Mouse (Mus musculus) heart, embryonic 11.5 days (tissue): ENCODE measurements around the gene Gys2. TPM values are rescaled to one million over a fixed set of nuclear protein-coding genes. Genes with fewer than 3 reads are reported as not detected.

Source experiments
- ATAC-seq: fragments of 200-750 bp; cut with Nextera tagmentation; replicated peaks from 2 replicates; pipeline ENCODE4 v1.8.0; 2017; ENCODE audit warnings: moderate library complexity; ENCODE audit not compliant: insufficient number of reproducible peaks, low FRiP score, low TSS enrichment
- H3K27ac ChIP-seq: fragments of 300-500 bp; sonication (generic); 2 replicates; pipeline ENCODE4 v1.5.1; 2014; ENCODE audit warnings: mild to moderate bottlenecking, low read depth, low read length
- H3K27me3 ChIP-seq: fragments of 300-500 bp; sonication (generic); 2 replicates; pipeline ENCODE4 v1.6.1; 2014; ENCODE audit warnings: mild to moderate bottlenecking, low read length, mixed read lengths; ENCODE audit not compliant: control insufficient read depth, insufficient read depth
- H3K36me3 ChIP-seq: fragments of 300-500 bp; sonication (generic); 2 replicates; pipeline ENCODE4 v1.6.1; 2014; ENCODE audit warnings: mild to moderate bottlenecking, low read length, moderate library complexity, mixed read lengths; ENCODE audit not compliant: control insufficient read depth, insufficient read depth
- H3K4me1 ChIP-seq: fragments of 300-500 bp; sonication (generic); 2 replicates; pipeline ENCODE4 v1.6.1; 2014; ENCODE audit warnings: low read length; ENCODE audit not compliant: control insufficient read depth, insufficient read depth
- H3K4me2 ChIP-seq: fragments of 300-500 bp; sonication (generic); 2 replicates; pipeline ENCODE4 v1.6.1; 2014; ENCODE audit warnings: mild to moderate bottlenecking, moderate library complexity
- H3K4me3 ChIP-seq: fragments of 300-500 bp; sonication (generic); 2 replicates; pipeline ENCODE4 v1.5.1; 2014; ENCODE audit warnings: low read depth, low read length
- H3K9ac ChIP-seq: fragments of 300-500 bp; sonication (generic); 2 replicates; pipeline ENCODE4 v1.6.1; 2014; ENCODE audit warnings: mild to moderate bottlenecking, low read depth, low read length, moderate library complexity
- H3K9me3 ChIP-seq: fragments of 300-500 bp; sonication (generic); replicated peaks from 2 replicates; pipeline ENCODE4 v1.6.1; 2016; ENCODE audit warnings: low read length; ENCODE audit not compliant: control insufficient read depth
- WGBS: fragments of 180-500 bp; shearing (Covaris S2); extraction: QIAGEN DNeasy Blood & Tissue Kit; methylation state at CpG from one replicate; pipeline ENCODE4 v1.1.7; 2014; ENCODE audit not compliant: insufficient replicate concordance; 5-methylcytosine and 5-hydroxymethylcytosine counted together
- polyA plus RNA-seq: library from polyadenylated mRNA; unstranded; fragments of >200 nt; fragmentation: Nextera tagmentation; extraction: Ambion mirVana; gene quantifications from 2 replicates; pipeline ENCODE4 v1.2.1, GENCODE M21; 2014

The Gys2 gene
- polyA plus RNA-seq, 1 experiment from 2014 or later, result 0.36 TPM

GRCm38 (mm10) chr6:142424976-142425375 is 47.9 kb downstream of the Gys2 start:
- 80% methylated on average over 7 of the region's 7 CpGs for WGBS

GRCm38 (mm10) chr6:142414597-142414996 is 58.3 kb downstream of the Gys2 start:
- H3K36me3 ChIP-seq, result no peaks in the 10 kb centered on the region
- H3K4me2 ChIP-seq, result peak overlapping the region; percentile 71
- no peak overlapping the region for H3K27ac ChIP-seq
- 0 out of 2 replicates have a peak, but pooled peaks cover 4% of the 10 kb centered on the region for H3K4me1 ChIP-seq
- H3K9me3 ChIP-seq, result no peaks in the 10 kb centered on the region
- H3K4me3 ChIP-seq, result peak overlapping the region; percentile 40
- peaks cover 16% of the 10 kb centered on the region for H3K27me3 ChIP-seq
- ATAC-seq, result no peak
- H3K9ac ChIP-seq, result peak overlapping the region; percentile 34; the same call in 1 of the 2 replicates
- under 1% methylated on average over 24 of the region's 24 CpGs for WGBS

More at GRCm38 (mm10) chr6:142424976-142425375, 47.9 kb downstream of the Gys2 start:
- H3K9me3 ChIP-seq, result no peaks in the 10 kb centered on the region
- H3K36me3 ChIP-seq, result no peaks in the 10 kb centered on the region
- H3K9ac ChIP-seq, result no peak overlapping the region
- no peak for ATAC-seq
- no peaks in the 10 kb centered on the region for H3K27me3 ChIP-seq
- no peaks in the 10 kb centered on the region for H3K4me1 ChIP-seq
- H3K4me3 ChIP-seq, result no peak overlapping the region
- no peak overlapping the region for H3K4me2 ChIP-seq
- no peak overlapping the region for H3K27ac ChIP-seq

GRCm38 (mm10) chr6:142413845-142414244 is 59.1 kb downstream of the Gys2 start:
- no peak overlapping the region for H3K27ac ChIP-seq
- no peak for ATAC-seq
- 0 out of 2 replicates have a peak, but pooled peaks cover 4% of the 10 kb centered on the region for H3K4me1 ChIP-seq
- H3K9ac ChIP-seq, result no peak overlapping the region
- H3K36me3 ChIP-seq, result no peaks in the 10 kb centered on the region
- H3K9me3 ChIP-seq, result no peaks in the 10 kb centered on the region
- H3K4me2 ChIP-seq, result peak overlapping the region; percentile 24; the same call in 1 of the 2 replicates
- H3K27me3 ChIP-seq, result peaks cover 16% of the 10 kb centered on the region
- H3K4me3 ChIP-seq, result no peak overlapping the region
- WGBS, result 12% methylated on average over 12 of the region's 12 CpGs

GRCm38 (mm10) chr6:142412906-142413491 is 59.9 kb downstream of the Gys2 start, which contains the start of gene Spx:
Gene Spx (plus strand): TSS chr6:142413441.
- Histone ChIP-seq H3K9me3 (no peaks in the 10 kb centered on the region), H3K4me3 (peak within 1 kb of the TSS; percentile 40; the same call in 1 of the 2 replicates), H3K9ac (no peak within 1 kb of the TSS), H3K36me3 (no peaks in the 10 kb centered on the region), H3K4me1 (0 out of 2 replicates have a peak, but pooled peaks cover 4% of the 10 kb centered on the region), H3K4me2 (peak within 1 kb of the TSS; percentile 71), H3K27me3 (peaks cover 16% of the 10 kb centered on the region), H3K27ac (no peak within 1 kb of the TSS)
- 62% methylated on average over 11 of the region's 11 CpGs for WGBS
- ATAC-seq, result no peak

- WGBS, result 17% methylated on average over 1 of the region's 1 CpGs
- peaks cover 16% of the 10 kb centered on the region for H3K27me3 ChIP-seq
- no peak overlapping the region for H3K27ac ChIP-seq
- no peaks in the 10 kb centered on the region for H3K9me3 ChIP-seq
- no peak overlapping the region for H3K9ac ChIP-seq
- H3K36me3 ChIP-seq, result no peaks in the 10 kb centered on the region
- 0 out of 2 replicates have a peak, but pooled peaks cover 4% of the 10 kb centered on the region for H3K4me1 ChIP-seq
- no peak overlapping the region for H3K4me2 ChIP-seq
- no peak overlapping the region for H3K4me3 ChIP-seq
- ATAC-seq, result no peak
Observed at GRCm38 (mm10) chr6:142411140-142411539, 61.8 kb downstream of the Gys2 start.

- Histone ChIP-seq H3K4me3 (no peak overlapping the region), H3K4me1 (no peaks in the 10 kb centered on the region), H3K27ac (no peak overlapping the region), H3K36me3 (peaks cover 9% of the 10 kb centered on the region), H3K27me3 (no peaks in the 10 kb centered on the region), H3K9me3 (no peaks in the 10 kb centered on the region), H3K4me2 (no peak overlapping the region), H3K9ac (no peak overlapping the region)
- ATAC-seq, result no peak
- WGBS, result 92% methylated on average over 6 of the region's 6 CpGs
Observed at GRCm38 (mm10) chr6:142395756-142396155, 77.2 kb downstream of the Gys2 start.

- H3K9ac ChIP-seq, result no peak overlapping the region
- H3K9me3 ChIP-seq, result no peaks in the 10 kb centered on the region
- H3K27me3 ChIP-seq, result no peaks in the 10 kb centered on the region
- H3K4me2 ChIP-seq, result no peak overlapping the region
- H3K4me1 ChIP-seq, result no peaks in the 10 kb centered on the region
- peaks cover 8% of the 10 kb centered on the region; the same call in 1 of the 2 replicates for H3K36me3 ChIP-seq
- no peak overlapping the region for H3K4me3 ChIP-seq
- no peak overlapping the region for H3K27ac ChIP-seq
- no peak for ATAC-seq
- 81% methylated on average over 5 of the region's 5 CpGs for WGBS
Observed at GRCm38 (mm10) chr6:142394669-142395068, 78.2 kb downstream of the Gys2 start.

GRCm38 (mm10) chr6:142392312-142392711 is 80.6 kb downstream of the Gys2 start:
- Histone ChIP-seq H3K4me2 (no peak overlapping the region), H3K9ac (no peak overlapping the region), H3K9me3 (no peaks in the 10 kb centered on the region), H3K4me1 (peaks cover 5% of the 10 kb centered on the region; the same call in 1 of the 2 replicates), H3K27ac (no peak overlapping the region), H3K27me3 (no peaks in the 10 kb centered on the region), H3K4me3 (no peak overlapping the region), H3K36me3 (peaks cover 8% of the 10 kb centered on the region; the same call in 1 of the 2 replicates)
- WGBS, result 73% methylated on average over 5 of the region's 5 CpGs
- ATAC-seq, result no peak

GRCm38 (mm10) chr6:142389101-142389500 is 83.8 kb downstream of the Gys2 start:
- WGBS, result 76% methylated on average over 2 of the region's 2 CpGs
- no peak overlapping the region for H3K9ac ChIP-seq
- no peaks in the 10 kb centered on the region for H3K9me3 ChIP-seq
- no peak for ATAC-seq
- no peak overlapping the region for H3K4me2 ChIP-seq
- no peak overlapping the region for H3K4me3 ChIP-seq
- no peaks in the 10 kb centered on the region for H3K27me3 ChIP-seq
- H3K36me3 ChIP-seq, result no peaks in the 10 kb centered on the region; the same call in 1 of the 2 replicates
- H3K27ac ChIP-seq, result no peak overlapping the region
- peaks cover 8% of the 10 kb centered on the region for H3K4me1 ChIP-seq
